Mouse (Mus musculus) limb, embryonic 10.5 days (tissue): Measurements from ENCODE around the gene Vmn2r19. TPM values are rescaled to one million over a fixed set of nuclear protein-coding genes. Genes with fewer than 3 reads are reported as not detected.
"Not testable (repeated sequence)": the region's sequence is repeated elsewhere in the genome, so short reads cannot be mapped to it uniquely, and the experiment has no call there.

Experiments used
- DNase-seq: peaks from one replicate; pipeline ENCODE4 v3.0.0-alpha.2; 2017; ENCODE audit warnings: low spot score
- H3K27ac ChIP-seq: fragments of 300-500 bp; sonication (generic); 2 replicates; pipeline ENCODE4 v1.5.1; 2016; ENCODE audit warnings: mild to moderate bottlenecking
- H3K27me3 ChIP-seq: fragments of 300-500 bp; sonication (generic); 2 replicates; pipeline ENCODE4 v1.6.1; 2016; ENCODE audit warnings: low read depth, mild to moderate bottlenecking; ENCODE audit not compliant: poor library complexity, severe bottlenecking
- H3K36me3 ChIP-seq: fragments of 300-500 bp; sonication (generic); 2 replicates; pipeline ENCODE4 v1.6.1; 2016; ENCODE audit warnings: mild to moderate bottlenecking, moderate library complexity
- H3K4me1 ChIP-seq: fragments of 300-500 bp; sonication (generic); 2 replicates; pipeline ENCODE4 v1.6.1; 2016
- H3K4me3 ChIP-seq: fragments of 300-500 bp; sonication (generic); 2 replicates; pipeline ENCODE4 v1.5.1; 2016; ENCODE audit warnings: mild to moderate bottlenecking, moderate library complexity
- H3K9me3 ChIP-seq: fragments of 300-500 bp; sonication (generic); replicated peaks from 2 replicates; pipeline ENCODE4 v1.6.1; 2016; ENCODE audit warnings: mild to moderate bottlenecking
- WGBS: fragments of 180-500 bp; shearing (Covaris S2); methylation state at CpG from one replicate; pipeline ENCODE4 v1.1.7; 2016; 5-methylcytosine and 5-hydroxymethylcytosine counted together
- polyA plus RNA-seq: library from polyadenylated mRNA; unstranded; fragments of >200 nt; fragmentation: Nextera tagmentation; extraction: Ambion mirVana; gene quantifications from 2 replicates; pipeline ENCODE4 v1.2.1, GENCODE M21; 2016

Vmn2r19 gene
- polyA plus RNA-seq, 1 experiment from 2014 or later = not detected

GRCm38 (mm10) chr6:123293509-123293908 is 14.6 kb upstream of the Vmn2r19 start:
- H3K9me3 ChIP-seq, H3K36me3 ChIP-seq, H3K27ac ChIP-seq, H3K4me1 ChIP-seq, DNase-seq, H3K4me3 ChIP-seq, H3K27me3 ChIP-seq: not testable (repeated sequence)
- 89% methylated on average over 11 of the region's 11 CpGs for WGBS

DNA sequence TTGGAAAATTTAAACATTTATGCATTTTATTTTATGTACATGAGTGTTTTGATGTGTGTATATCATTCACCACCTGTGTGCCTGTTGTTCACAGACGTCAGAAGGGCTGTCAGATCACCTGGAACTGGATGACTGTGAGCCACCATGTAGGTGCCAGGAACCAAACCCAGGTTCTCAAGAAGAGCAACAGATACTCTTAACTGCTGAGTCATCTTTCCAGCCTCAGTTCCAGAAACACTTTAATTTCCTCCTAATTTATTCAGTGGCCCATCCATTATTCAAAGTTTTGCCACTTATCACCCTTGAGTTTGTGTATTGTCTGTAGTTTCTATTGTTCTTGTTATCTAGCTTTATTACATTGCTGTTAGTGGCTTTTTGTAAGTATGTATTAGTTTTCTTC is 11.4 kb upstream of the Vmn2r19 start:
- DNase-seq = no peak
- no peak overlapping the region for H3K27ac ChIP-seq
- no peak overlapping the region for H3K4me3 ChIP-seq
- no peaks in the 10 kb centered on the region for H3K4me1 ChIP-seq
- 69% methylated on average over 1 of the region's 1 CpGs for WGBS
- H3K27me3 ChIP-seq = no peaks in the 10 kb centered on the region
- no peaks in the 10 kb centered on the region for H3K36me3 ChIP-seq
- no peaks in the 10 kb centered on the region for H3K9me3 ChIP-seq

DNA sequence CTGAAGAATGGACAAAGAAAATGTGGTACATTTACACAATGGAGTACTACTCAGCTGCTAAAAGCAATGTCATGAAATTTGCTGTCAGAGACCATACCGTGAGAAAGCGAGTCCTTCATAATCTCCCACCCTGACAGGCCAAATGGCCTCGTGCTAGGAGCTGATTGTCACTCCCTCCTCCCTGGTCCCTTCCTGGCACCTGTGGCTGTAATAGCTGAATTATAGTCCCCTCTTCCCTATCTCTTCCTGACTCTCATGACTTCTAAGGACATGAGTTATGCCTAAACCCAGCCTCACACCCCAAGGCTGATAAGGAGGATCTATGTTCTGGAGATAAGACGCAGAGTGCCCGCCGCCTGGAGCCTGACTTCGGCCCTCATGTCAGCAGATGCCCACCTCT is 1.8 kb upstream of the Vmn2r19 start:
- WGBS = 87% methylated on average over 7 of the region's 7 CpGs
- H3K27ac ChIP-seq, DNase-seq, H3K4me1 ChIP-seq, H3K9me3 ChIP-seq, H3K27me3 ChIP-seq, H3K4me3 ChIP-seq, H3K36me3 ChIP-seq: not testable (repeated sequence)

DNA sequence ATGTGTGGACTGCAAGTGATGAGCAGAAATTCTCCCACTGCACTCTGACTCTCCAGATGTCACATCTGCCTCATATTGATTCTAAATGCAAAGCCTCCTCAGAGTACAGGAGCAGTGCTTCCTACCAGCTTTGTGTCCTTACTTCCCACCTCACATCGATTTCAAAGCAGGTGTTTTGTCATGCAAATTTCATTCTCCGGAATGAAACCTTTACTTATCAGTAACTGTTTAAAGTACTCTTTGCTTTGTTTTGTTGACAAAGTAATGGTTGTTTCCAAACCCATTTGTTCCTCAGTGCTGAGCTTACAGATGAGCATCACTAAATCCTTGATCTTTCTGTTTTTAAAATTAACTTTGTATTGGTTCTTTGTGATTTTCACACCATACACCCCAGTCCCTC is 24.4 kb downstream of the Vmn2r19 start:
- H3K27ac ChIP-seq = no peak overlapping the region
- H3K27me3 ChIP-seq = no peaks in the 10 kb centered on the region
- H3K9me3 ChIP-seq = no peaks in the 10 kb centered on the region
- H3K4me3 ChIP-seq = no peak overlapping the region
- H3K36me3 ChIP-seq = no peaks in the 10 kb centered on the region
- 42% methylated on average over 2 of the region's 2 CpGs for WGBS
- DNase-seq = no peak
- no peaks in the 10 kb centered on the region for H3K4me1 ChIP-seq

DNA sequence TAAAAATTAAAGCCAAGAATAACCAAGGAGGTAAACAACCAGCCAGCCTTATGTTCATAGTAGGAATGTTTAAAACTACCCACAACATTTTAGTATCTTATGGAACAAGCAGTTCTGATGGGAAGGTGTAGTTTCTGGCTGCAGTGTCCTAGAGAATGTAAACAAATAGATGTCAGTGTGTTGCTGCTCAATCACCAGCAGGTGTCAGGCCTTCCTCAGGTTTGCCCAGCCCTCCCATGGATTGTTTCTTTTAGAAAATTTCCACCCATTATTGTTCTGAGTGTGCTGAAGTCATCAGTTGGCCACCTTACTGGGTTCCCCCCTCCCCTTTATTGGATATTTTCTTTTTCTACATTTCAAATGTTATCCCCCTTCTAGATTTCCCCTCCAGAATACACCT is 32.0 kb downstream of the Vmn2r19 start:
- H3K36me3 ChIP-seq = no peaks in the 10 kb centered on the region
- no peak for DNase-seq
- H3K27me3 ChIP-seq = no peaks in the 10 kb centered on the region
- no peak overlapping the region for H3K4me3 ChIP-seq
- no peaks in the 10 kb centered on the region for H3K9me3 ChIP-seq
- no peaks in the 10 kb centered on the region for H3K4me1 ChIP-seq
- H3K27ac ChIP-seq = no peak overlapping the region

GRCm38 (mm10) chr6:123346141-123346540 is 38.0 kb downstream of the Vmn2r19 start:
- DNase-seq = no peak
- H3K27me3 ChIP-seq = no peaks in the 10 kb centered on the region
- H3K4me3 ChIP-seq = no peak overlapping the region
- 94% methylated on average over 1 of the region's 1 CpGs for WGBS
- no peaks in the 10 kb centered on the region for H3K9me3 ChIP-seq
- H3K4me1 ChIP-seq = no peaks in the 10 kb centered on the region
- H3K27ac ChIP-seq = no peak overlapping the region
- no peaks in the 10 kb centered on the region for H3K36me3 ChIP-seq

Other genes with a start within 250 kb of the Vmn2r19 start
- 0.29 and 0.70 TPM in 2 replicates for gene Clec4a2, start 201.9 kb upstream of the Vmn2r19 start, polyA plus RNA-seq
- gene Clec4b2, start 135.4 kb upstream of the Vmn2r19 start, polyA plus RNA-seq = not detected in 2 replicates
- gene Clec4n, start 78.5 kb upstream of the Vmn2r19 start, polyA plus RNA-seq = 0.63 TPM in 1 of 2 replicates, not detected in the other
- not detected in 2 replicates for gene Clec4d, start 46.2 kb upstream of the Vmn2r19 start, polyA plus RNA-seq
- 0.20 TPM in 1 of 2 replicates, not detected in the other for gene Clec4e, start 18.5 kb upstream of the Vmn2r19 start, polyA plus RNA-seq
- gene Vmn2r20, start 109.8 kb downstream of the Vmn2r19 start, polyA plus RNA-seq = not detected in 2 replicates
- not detected in 2 replicates for gene Vmn2r21, start 225.1 kb downstream of the Vmn2r19 start, polyA plus RNA-seq